Mouse (Mus musculus) testis, adult 2 months (tissue): ENCODE results near the gene Akt3. TPM values are rescaled to one million over a fixed set of nuclear protein-coding genes. Genes with fewer than 3 reads are reported as not detected.

Experiments used
- H3K27ac ChIP-seq: fragments of 200-500 bp; 2 replicates; pipeline ENCODE4 v1.5.1; 2012; ENCODE audit warnings: low read depth, low read length; ENCODE audit not compliant: control insufficient read depth, insufficient read depth
- H3K27me3 ChIP-seq: fragments of 200-500 bp; 2 replicates; pipeline ENCODE4 v1.6.1; 2012; ENCODE audit warnings: mild to moderate bottlenecking, low read length, moderate library complexity; ENCODE audit not compliant: control insufficient read depth, insufficient read depth
- H3K36me3 ChIP-seq: fragments of 200-500 bp; 2 replicates; pipeline ENCODE4 v1.6.1; 2012; ENCODE audit warnings: mild to moderate bottlenecking, low read length; ENCODE audit not compliant: control insufficient read depth, insufficient read depth
- H3K4me1 ChIP-seq: fragments of 200-500 bp; 2 replicates; pipeline ENCODE4 v1.6.1; 2012; ENCODE audit warnings: low read length; ENCODE audit not compliant: control insufficient read depth, insufficient read depth
- H3K4me3 ChIP-seq: fragments of 200-500 bp; 2 replicates; pipeline ENCODE4 v1.5.1; 2012; ENCODE audit warnings: low read depth, mild to moderate bottlenecking, low read length, moderate library complexity, mixed read lengths; ENCODE audit not compliant: control insufficient read depth
- CTCF ChIP-seq: fragments of 200-500 bp; IDR thresholded peaks from 2 replicates; pipeline ENCODE4 v1.5.1; 2012; ENCODE audit warnings: low read depth, mild to moderate bottlenecking, inconsistent platforms, low read length, moderate library complexity; ENCODE audit not compliant: control insufficient read depth, insufficient read depth, insufficient replicate concordance
- POLR2A ChIP-seq: fragments of 200-500 bp; IDR thresholded peaks from 2 replicates; pipeline ENCODE4 v1.6.1; 2012; ENCODE audit warnings: low read depth, mild to moderate bottlenecking, inconsistent platforms, low read length, moderate library complexity; ENCODE audit not compliant: control insufficient read depth
- polyA plus RNA-seq: library from polyadenylated mRNA; depleted of rRNA; stranded (reverse); fragments of >200 nt; gene quantifications from 2 replicates; pipeline ENCODE4 v1.2.3, GENCODE M21; 2012

Gene Akt3
- polyA plus RNA-seq, 1 experiment = 6.2 TPM

GRCm38 (mm10) chr1:177090465-177090864 lies 167.5 kb downstream of the Akt3 start:
- no peaks in the 10 kb centered on the region for H3K36me3 ChIP-seq
- no peak overlapping the region for H3K4me3 ChIP-seq
- H3K4me1 ChIP-seq = no peaks in the 10 kb centered on the region
- no peaks in the 10 kb centered on the region for H3K27me3 ChIP-seq
- H3K27ac ChIP-seq = no peak overlapping the region
- TF ChIP-seq CTCF (no peak), POLR2A (no peak)

GRCm38 (mm10) chr1:177089515-177089914 lies 168.5 kb downstream of the Akt3 start:
- Histone ChIP-seq H3K36me3 (no peaks in the 10 kb centered on the region), H3K27ac (no peak overlapping the region), H3K4me1 (no peaks in the 10 kb centered on the region), H3K4me3 (no peak overlapping the region), H3K27me3 (no peaks in the 10 kb centered on the region)
- TF ChIP-seq CTCF = no peak
- TF ChIP-seq POLR2A = no peak

GRCm38 (mm10) chr1:177089048-177089447 lies 169.0 kb downstream of the Akt3 start:
- no peak overlapping the region for H3K4me3 ChIP-seq
- no peaks in the 10 kb centered on the region for H3K4me1 ChIP-seq
- no peaks in the 10 kb centered on the region for H3K36me3 ChIP-seq
- no peak for TF ChIP-seq POLR2A
- no peak for TF ChIP-seq CTCF
- no peak overlapping the region for H3K27ac ChIP-seq
- no peaks in the 10 kb centered on the region for H3K27me3 ChIP-seq

GRCm38 (mm10) chr1:177081957-177082645 lies 175.9 kb downstream of the Akt3 start:
- Histone ChIP-seq H3K27ac (no peak overlapping the region), H3K4me3 (no peak overlapping the region), H3K27me3 (no peaks in the 10 kb centered on the region), H3K36me3 (no peaks in the 10 kb centered on the region), H3K4me1 (no peaks in the 10 kb centered on the region)
- TF ChIP-seq POLR2A = no peak
- no peak for TF ChIP-seq CTCF

GRCm38 (mm10) chr1:177069161-177069560 lies 188.8 kb downstream of the Akt3 start:
- TF ChIP-seq CTCF = no peak
- TF ChIP-seq POLR2A = no peak
- H3K4me1 ChIP-seq = no peaks in the 10 kb centered on the region
- no peaks in the 10 kb centered on the region for H3K27me3 ChIP-seq
- H3K27ac ChIP-seq = no peak overlapping the region
- no peaks in the 10 kb centered on the region for H3K36me3 ChIP-seq
- no peak overlapping the region for H3K4me3 ChIP-seq

- Histone ChIP-seq H3K27me3 (no peaks in the 10 kb centered on the region), H3K27ac (no peak overlapping the region)
- TF ChIP-seq CTCF (no peak), POLR2A (no peak)
Observed at GRCm38 (mm10) chr1:177067123-177067646, 190.8 kb downstream of the Akt3 start.

GRCm38 (mm10) chr1:177065732-177066131 lies 192.3 kb downstream of the Akt3 start:
- no peaks in the 10 kb centered on the region for H3K27me3 ChIP-seq
- no peak overlapping the region for H3K27ac ChIP-seq
- H3K4me3 ChIP-seq = no peak overlapping the region
- no peaks in the 10 kb centered on the region for H3K4me1 ChIP-seq
- no peak for TF ChIP-seq POLR2A
- no peak for TF ChIP-seq CTCF
- no peaks in the 10 kb centered on the region for H3K36me3 ChIP-seq

More at GRCm38 (mm10) chr1:177067123-177067646, 190.8 kb downstream of the Akt3 start:
- H3K36me3 ChIP-seq = no peaks in the 10 kb centered on the region
- no peak overlapping the region for H3K4me3 ChIP-seq
- H3K4me1 ChIP-seq = no peaks in the 10 kb centered on the region

- TF ChIP-seq CTCF (no peak), POLR2A (no peak)
- Histone ChIP-seq H3K27ac (no peak overlapping the region), H3K27me3 (no peaks in the 10 kb centered on the region), H3K4me3 (no peak overlapping the region), H3K4me1 (no peaks in the 10 kb centered on the region), H3K36me3 (no peaks in the 10 kb centered on the region)
Observed at GRCm38 (mm10) chr1:177061761-177062160, 196.2 kb downstream of the Akt3 start.
